Mouse (Mus musculus): ENCODE data around the gene Dync1i2. TPM values are rescaled to one million over a fixed set of nuclear protein-coding genes. Genes with fewer than 3 reads are reported as not detected.

Dync1i2 gene
- polyA plus RNA-seq, 1 experiment: 15.3 TPM

DNA sequence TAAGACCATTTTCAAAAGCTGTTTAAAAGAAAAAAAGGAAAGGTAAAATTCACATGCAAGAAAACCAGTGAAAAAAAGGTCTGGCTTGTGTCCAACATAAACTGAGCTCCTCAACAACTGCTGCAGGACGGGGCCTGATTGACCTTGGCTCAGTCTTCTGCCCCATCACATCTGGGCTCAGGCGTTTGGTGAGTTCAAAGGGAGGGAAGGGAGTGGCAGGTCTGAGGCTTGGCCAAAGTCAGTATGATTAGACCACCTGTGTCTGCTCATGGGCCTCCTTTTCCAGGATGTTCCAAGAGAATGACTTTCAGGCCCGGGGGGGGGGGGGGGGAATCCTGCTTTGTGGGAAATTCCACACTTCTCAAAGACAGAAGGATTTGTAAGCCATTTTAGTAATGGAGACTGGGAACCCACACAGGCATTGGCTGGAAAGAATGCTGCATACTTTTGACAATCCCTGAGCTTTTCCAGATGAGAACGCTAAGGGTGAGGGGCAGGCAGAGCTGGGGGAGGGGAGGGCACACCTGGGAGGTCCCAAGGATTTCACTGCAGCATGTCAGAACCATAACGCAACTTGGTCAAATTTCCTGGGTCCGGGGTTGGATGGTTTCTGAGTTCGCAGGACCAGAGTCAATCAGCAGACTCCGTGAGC lies 30.8 kb upstream of the Dync1i2 start:
- H3K9me3 ChIP-seq: no peaks in the 10 kb centered on the region
- peaks cover 16% of the 10 kb centered on the region for H3K4me1 ChIP-seq
- H3K27me3 ChIP-seq (replicated peaks): peaks cover 11% of the 10 kb centered on the region
- no peaks in the 10 kb centered on the region for H3K36me3 ChIP-seq (replicated peaks; ENCODE audit: low read length)
- no peak for TF ChIP-seq FLI1 (IDR thresholded peaks at IDR 0.05; ENCODE audit: low read length)
- TF ChIP-seq GATA1 (IDR thresholded peaks at IDR 0.05; ENCODE audit: borderline replicate concordance, low read length): no peak
- no peak overlapping the region for H3K4me3 ChIP-seq (replicated peaks)

DNA sequence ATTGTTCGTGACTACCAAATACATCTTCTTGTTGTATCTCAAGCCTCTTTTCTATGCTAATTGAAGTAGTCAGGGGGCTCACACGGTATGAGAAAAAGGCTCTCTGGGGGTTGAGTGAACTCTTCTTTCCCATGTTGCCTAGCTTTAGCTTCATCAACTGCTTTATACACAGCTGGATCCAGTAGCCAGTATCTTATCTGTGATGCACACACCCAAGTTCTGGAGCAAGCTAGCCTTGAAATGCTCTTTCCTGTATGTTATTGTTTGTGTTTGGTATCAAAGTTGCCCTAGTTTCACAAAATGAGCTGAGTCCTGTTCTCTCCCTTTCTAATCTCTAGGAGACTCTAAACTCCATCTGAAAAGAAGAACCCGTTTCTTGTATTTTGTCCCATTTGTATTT lies 23.6 kb upstream of the Dync1i2 start:
- Histone ChIP-seq H3K4me1 (peaks cover 4% of the 10 kb centered on the region; the same call in 1 of the 2 replicates), H3K36me3 (replicated peaks; ENCODE audit: low read length) (no peaks in the 10 kb centered on the region), H3K27me3 (replicated peaks) (peaks cover 22% of the 10 kb centered on the region), H3K9me3 (no peaks in the 10 kb centered on the region), H3K4me3 (replicated peaks) (no peak overlapping the region)
- TF ChIP-seq GATA1 (IDR thresholded peaks at IDR 0.05; ENCODE audit: borderline replicate concordance, low read length) (no peak), FLI1 (IDR thresholded peaks at IDR 0.05; ENCODE audit: low read length) (no peak)

DNA sequence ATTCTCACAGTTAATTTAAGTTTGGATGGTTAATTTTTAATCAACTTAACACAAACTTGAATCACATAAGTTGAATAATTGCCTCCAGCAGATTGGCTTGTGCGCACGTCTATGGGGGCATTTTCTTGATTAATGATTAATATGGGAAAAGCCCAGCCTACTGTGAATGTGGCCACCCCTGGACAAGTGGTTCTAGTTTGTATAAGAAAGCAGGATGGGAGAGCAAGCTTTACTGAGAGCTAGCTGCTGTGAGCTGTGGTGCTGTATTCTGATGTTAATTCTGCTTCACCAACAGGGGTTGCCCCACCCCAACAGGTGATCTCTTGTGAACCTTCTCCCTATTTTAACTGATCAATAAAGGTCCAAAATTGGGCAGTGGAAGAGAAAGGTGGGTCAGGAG lies 22.6 kb upstream of the Dync1i2 start:
- Histone ChIP-seq H3K27me3 (replicated peaks) (peaks cover 22% of the 10 kb centered on the region), H3K9me3 (no peaks in the 10 kb centered on the region), H3K4me3 (replicated peaks) (no peak overlapping the region), H3K4me1 (peaks cover 7% of the 10 kb centered on the region; the same call in 1 of the 2 replicates), H3K36me3 (replicated peaks; ENCODE audit: low read length) (no peaks in the 10 kb centered on the region)
- TF ChIP-seq GATA1 (IDR thresholded peaks at IDR 0.05; ENCODE audit: borderline replicate concordance, low read length) (no peak), FLI1 (IDR thresholded peaks at IDR 0.05; ENCODE audit: low read length) (no peak)

DNA sequence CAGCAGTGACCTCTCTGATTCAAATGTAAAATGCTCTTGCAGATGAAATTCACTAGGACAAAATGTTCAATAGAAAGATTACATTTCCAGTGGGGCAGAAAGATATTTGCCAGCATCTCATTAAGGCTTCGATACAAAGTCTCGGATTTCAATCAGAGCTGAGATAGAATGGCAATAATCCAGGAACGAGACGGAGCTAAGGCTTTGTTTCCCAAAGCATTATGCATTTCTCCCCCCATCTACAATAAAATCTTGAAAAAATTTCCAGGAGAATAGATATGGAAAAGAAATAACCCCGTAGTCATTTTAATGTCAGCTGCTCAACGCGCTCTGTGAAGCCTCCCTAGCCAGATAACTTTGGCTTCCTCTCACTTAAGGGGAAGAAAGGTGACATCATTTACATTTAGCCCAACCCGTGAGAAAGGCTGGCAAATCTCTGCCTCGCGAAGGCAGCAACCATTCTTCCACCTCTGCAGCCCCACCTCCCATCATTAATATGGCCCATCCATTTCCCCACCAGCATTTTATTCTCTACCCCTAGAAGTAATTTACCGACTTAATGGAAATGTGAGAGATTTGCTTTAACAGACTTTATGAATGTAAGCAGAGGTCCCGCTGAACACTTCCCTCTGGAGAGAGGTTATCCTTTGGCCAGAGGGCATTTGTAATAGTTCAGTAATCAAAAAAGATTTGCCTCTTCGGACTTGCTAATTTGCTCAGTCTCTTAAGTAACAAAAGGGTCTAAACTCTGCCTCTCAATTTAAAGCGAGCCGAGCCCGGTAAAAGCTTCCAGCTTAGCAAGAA lies 19.9 kb upstream of the Dync1i2 start:
- Histone ChIP-seq H3K27me3 (replicated peaks) (peaks cover 22% of the 10 kb centered on the region), H3K4me3 (replicated peaks) (no peak overlapping the region), H3K4me1 (peaks cover 7% of the 10 kb centered on the region; the same call in 1 of the 2 replicates), H3K9me3 (no peaks in the 10 kb centered on the region), H3K36me3 (replicated peaks; ENCODE audit: low read length) (no peaks in the 10 kb centered on the region)
- no peak for TF ChIP-seq FLI1 (IDR thresholded peaks at IDR 0.05; ENCODE audit: low read length)
- TF ChIP-seq GATA1 (IDR thresholded peaks at IDR 0.05; ENCODE audit: borderline replicate concordance, low read length): no peak

DNA sequence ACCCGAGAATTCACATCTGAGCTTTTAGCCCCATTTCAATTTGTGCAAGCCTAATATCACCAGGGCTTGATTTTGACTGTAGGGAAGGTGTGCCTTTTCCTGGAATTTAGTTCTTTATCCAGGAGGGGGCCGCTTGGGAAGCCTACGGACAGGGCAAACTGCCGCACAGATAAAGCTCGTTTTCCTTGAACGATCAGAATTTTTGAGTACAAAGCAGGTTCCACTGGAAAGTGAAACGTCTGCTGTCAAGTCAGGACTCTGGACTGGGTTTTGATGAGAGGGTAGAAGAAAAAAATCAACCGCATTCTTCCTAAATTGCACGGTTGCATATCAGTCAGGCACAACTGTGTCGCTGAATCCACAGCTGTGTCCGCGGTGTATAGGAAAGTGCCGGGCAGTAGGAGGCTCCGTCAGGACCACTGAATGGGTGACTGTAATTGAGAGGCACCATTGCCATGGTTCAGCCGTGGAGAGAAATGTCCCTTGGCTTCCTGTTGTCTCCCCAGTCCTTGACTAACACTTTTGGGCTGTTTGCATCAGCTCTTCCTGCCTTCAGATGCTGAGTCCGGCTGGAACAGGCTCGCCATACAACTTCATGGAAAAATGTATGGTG lies 19.2 kb upstream of the Dync1i2 start:
- H3K9me3 ChIP-seq: no peaks in the 10 kb centered on the region
- no peaks in the 10 kb centered on the region for H3K36me3 ChIP-seq (replicated peaks; ENCODE audit: low read length)
- TF ChIP-seq GATA1 (IDR thresholded peaks at IDR 0.05; ENCODE audit: borderline replicate concordance, low read length) (no peak), FLI1 (IDR thresholded peaks at IDR 0.05; ENCODE audit: low read length) (no peak)
- H3K27me3 ChIP-seq (replicated peaks): peaks cover 22% of the 10 kb centered on the region
- H3K4me1 ChIP-seq: peaks cover 7% of the 10 kb centered on the region; the same call in 1 of the 2 replicates
- peak overlapping the region; percentile 53 for H3K4me3 ChIP-seq (replicated peaks)

DNA sequence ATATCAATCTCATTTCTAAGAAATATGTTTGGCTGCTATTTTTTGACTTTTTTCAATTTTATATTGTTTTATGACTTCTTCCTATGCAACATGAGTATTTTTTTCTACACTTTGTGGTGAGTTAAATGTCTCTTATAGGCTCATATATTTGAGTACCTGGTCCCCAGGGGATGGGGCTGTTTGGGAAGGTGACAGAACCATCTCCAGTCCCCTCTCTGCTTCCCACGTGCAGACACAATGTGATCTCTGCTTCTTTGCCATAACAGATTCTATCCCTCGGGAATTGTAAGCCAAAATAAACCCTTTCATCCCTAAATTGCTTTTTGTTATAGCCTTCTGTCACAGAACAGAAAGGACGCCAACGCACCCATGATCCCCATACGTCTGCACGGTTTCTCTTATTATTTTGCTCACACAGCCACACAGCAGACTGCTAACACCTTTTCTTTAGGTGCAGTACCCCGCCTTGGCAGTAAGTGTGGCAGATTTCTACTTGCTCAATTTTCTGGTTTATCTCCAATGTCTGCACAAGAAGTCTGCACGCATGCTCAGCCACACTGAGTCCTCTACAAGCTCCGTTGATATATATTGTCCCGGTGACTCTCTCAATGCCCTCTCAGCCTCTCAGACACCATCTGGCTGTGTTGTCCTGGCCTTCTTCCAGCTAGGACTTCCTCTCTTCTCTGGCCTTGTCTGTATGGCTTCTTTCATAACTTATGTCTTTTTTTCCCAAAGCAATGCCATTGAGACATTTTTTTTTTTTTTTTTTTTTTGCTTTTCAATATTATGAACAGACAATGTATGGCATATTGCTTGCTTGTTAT lies 17.2 kb upstream of the Dync1i2 start:
- H3K36me3 ChIP-seq (replicated peaks; ENCODE audit: low read length): no peaks in the 10 kb centered on the region
- peaks cover 24% of the 10 kb centered on the region for H3K27me3 ChIP-seq (replicated peaks)
- TF ChIP-seq GATA1 (IDR thresholded peaks at IDR 0.05; ENCODE audit: borderline replicate concordance, low read length) (no peak), FLI1 (IDR thresholded peaks at IDR 0.05; ENCODE audit: low read length) (no peak)
- H3K9me3 ChIP-seq: no peaks in the 10 kb centered on the region
- no peak overlapping the region for H3K4me3 ChIP-seq (replicated peaks)
- peaks cover 7% of the 10 kb centered on the region; the same call in 1 of the 2 replicates for H3K4me1 ChIP-seq

DNA sequence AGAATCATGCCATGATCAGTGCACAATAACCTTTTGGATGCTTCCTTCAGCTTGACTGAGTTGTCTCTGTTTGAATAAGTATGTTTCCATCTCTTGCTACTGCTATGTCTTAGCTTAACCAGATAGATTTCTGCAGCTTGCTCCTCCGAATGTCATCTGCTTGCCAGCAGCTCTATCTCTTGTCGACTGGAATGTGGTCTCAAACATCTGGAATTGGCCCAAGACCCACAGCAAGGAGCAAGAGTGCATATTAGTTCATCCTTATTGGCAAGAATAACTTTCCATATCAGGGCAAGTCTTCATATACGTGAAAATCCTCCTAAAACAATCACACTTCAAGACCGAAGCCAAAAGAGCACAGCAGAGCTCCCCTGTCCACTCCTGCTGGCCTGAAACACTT lies 14.6 kb upstream of the Dync1i2 start:
- Histone ChIP-seq H3K9me3 (no peaks in the 10 kb centered on the region), H3K27me3 (replicated peaks) (peaks cover 12% of the 10 kb centered on the region), H3K36me3 (replicated peaks; ENCODE audit: low read length) (no peaks in the 10 kb centered on the region), H3K4me3 (replicated peaks) (no peak overlapping the region), H3K4me1 (peaks cover 13% of the 10 kb centered on the region; the same call in 1 of the 2 replicates)
- TF ChIP-seq GATA1 (IDR thresholded peaks at IDR 0.05; ENCODE audit: borderline replicate concordance, low read length) (no peak), FLI1 (IDR thresholded peaks at IDR 0.05; ENCODE audit: low read length) (no peak)

DNA sequence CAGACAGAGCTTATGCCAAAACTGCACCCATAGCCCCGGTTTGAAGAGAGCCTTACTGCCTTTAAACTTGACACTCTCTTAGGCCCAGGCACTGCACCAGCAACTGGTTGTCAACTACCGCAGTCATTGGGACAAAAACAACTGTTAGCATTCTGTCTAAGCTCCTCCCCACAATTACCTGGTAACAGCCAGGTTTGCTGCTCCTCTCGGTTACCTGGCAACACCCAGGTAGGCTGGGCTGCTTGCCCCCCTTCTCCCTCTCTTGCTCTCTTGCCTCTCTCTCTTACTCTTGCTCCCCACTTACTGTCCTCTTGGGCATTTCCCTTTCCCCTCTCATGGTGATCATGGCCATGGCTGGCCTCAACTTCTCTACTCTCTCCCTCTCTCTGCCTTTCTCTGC lies 12.6 kb upstream of the Dync1i2 start:
- Histone ChIP-seq H3K9me3 (peaks cover 14% of the 10 kb centered on the region), H3K4me3 (replicated peaks) (no peak overlapping the region), H3K27me3 (replicated peaks) (peaks cover 3% of the 10 kb centered on the region), H3K4me1 (peaks cover 12% of the 10 kb centered on the region), H3K36me3 (replicated peaks; ENCODE audit: low read length) (peaks cover 7% of the 10 kb centered on the region)
- no peak for TF ChIP-seq GATA1 (IDR thresholded peaks at IDR 0.05; ENCODE audit: borderline replicate concordance, low read length)
- no peak for TF ChIP-seq FLI1 (IDR thresholded peaks at IDR 0.05; ENCODE audit: low read length)

DNA sequence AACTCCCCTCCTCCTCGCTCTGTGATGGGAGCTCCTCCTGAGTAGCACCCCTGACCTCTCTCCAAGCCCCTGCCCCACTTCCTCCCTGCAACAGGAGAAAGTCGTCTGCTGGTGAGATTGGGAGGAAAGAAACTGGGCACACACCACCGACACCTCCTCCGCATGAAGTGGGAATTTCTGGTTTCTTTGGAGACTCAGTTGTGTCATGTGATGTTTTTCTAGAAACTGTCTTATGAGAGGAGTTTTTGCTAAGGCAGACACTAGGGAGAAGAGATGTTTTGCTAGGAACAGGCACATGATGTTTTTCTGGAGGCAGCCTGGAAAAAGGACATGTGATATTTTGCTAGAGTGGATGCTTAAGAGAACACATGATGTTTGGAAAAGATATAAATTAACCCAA lies 11.0 kb upstream of the Dync1i2 start:
- H3K4me1 ChIP-seq: peaks cover 22% of the 10 kb centered on the region
- H3K36me3 ChIP-seq (replicated peaks; ENCODE audit: low read length): peaks cover 7% of the 10 kb centered on the region
- H3K27me3 ChIP-seq (replicated peaks): peaks cover 3% of the 10 kb centered on the region
- no peak for TF ChIP-seq FLI1 (IDR thresholded peaks at IDR 0.05; ENCODE audit: low read length)
- no peak for TF ChIP-seq GATA1 (IDR thresholded peaks at IDR 0.05; ENCODE audit: borderline replicate concordance, low read length)
- H3K9me3 ChIP-seq: peaks cover 14% of the 10 kb centered on the region
- no peak overlapping the region for H3K4me3 ChIP-seq (replicated peaks)
